Mouse (Mus musculus) erythroid progenitor cell, adult 5-6 weeks (primary cell): ENCODE measurements around the gene Tceanc2. TPM values are rescaled to one million over a fixed set of nuclear protein-coding genes. Genes with fewer than 3 reads are reported as not detected.

ENCODE experiments used
- ATAC-seq: replicated peaks from 2 replicates; pipeline ENCODE4 v1.8.0; 2016; ENCODE audit warnings: moderate number of reproducible peaks, mild to moderate bottlenecking, moderate TSS enrichment, inconsistent platforms; ENCODE audit not compliant: poor library complexity, low FRiP score, severe bottlenecking
- total RNA-seq, 2 experiments: library from RNA; stranded (forward) in 1 of 2; stranded (reverse) in 1 of 2; fragments of 150-400 nt in 1 of 2; fragments of 186-747, 209-891 nt in 1 of 2; gene quantifications; 2 replicates each; pipeline versions ENCODE4 v1.2.3 to v1.2.4; 2015 to 2017; ENCODE audit warnings: low replicate concordance in 2 of 2

Tceanc2 gene
- 13.4 and 14.4 TPM in 2 replicates for total RNA-seq (2015; ENCODE audit: low replicate concordance)
- total RNA-seq (2017; ENCODE audit: low replicate concordance), result 7.6 and 48.4 TPM in 2 replicates

DNA sequence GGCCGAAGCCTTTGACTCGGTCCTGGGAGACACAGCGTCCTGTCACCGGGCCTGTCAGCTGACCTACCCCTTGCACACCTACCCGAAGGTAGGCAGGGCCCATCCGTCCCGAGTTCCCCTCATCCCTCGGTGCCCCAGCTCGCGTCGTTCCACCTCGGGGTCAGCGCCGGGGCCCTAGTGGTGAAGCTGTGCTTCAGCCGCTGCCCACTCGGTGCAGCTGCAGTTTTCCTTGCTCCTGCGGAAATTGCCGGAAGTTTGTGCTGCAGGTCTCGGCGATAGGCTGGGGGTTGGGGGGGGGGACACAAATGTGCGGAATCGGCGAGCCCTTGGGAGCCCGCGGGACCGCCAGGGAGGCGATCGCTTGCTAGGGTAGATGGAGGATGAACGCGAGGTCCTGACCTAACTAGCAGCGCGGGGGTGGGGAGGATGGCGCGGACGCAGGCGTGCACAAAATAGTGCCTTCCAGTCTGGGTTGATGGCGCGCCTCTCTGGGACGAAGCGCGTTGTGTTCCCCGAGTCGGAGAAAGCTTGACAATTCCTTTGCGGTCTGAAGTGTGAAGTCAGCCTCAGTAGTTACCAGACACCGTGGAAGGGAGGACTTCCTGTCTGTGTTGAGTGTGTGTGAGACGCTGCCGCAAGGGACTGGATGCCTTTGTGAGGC lies at the start of gene Tceanc2:
TSS of gene Tceanc2 (minus strand) at position 287 of the 661 bp plus-strand sequence.
- peak; percentile 62 for ATAC-seq

DNA sequence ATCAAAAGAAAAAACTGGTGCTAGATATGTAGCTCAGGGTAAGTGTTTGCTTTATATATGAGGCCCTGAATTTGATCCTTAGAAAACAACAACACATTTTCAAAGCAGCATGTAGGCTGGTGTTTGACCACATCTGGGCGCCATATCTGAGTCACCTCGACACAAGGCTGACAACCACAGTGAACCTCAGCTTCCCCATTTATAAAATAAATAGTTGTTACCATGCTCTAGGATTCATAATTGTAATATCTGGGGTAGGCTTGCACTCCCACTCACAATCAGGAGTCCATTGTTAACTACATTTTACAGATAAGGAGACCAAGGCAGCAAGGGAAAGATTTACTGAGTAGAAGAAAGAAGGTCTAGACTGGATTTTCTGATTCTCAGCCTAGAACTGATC lies 47.4 kb upstream of the Tceanc2 start:
- no peak for ATAC-seq

DNA sequence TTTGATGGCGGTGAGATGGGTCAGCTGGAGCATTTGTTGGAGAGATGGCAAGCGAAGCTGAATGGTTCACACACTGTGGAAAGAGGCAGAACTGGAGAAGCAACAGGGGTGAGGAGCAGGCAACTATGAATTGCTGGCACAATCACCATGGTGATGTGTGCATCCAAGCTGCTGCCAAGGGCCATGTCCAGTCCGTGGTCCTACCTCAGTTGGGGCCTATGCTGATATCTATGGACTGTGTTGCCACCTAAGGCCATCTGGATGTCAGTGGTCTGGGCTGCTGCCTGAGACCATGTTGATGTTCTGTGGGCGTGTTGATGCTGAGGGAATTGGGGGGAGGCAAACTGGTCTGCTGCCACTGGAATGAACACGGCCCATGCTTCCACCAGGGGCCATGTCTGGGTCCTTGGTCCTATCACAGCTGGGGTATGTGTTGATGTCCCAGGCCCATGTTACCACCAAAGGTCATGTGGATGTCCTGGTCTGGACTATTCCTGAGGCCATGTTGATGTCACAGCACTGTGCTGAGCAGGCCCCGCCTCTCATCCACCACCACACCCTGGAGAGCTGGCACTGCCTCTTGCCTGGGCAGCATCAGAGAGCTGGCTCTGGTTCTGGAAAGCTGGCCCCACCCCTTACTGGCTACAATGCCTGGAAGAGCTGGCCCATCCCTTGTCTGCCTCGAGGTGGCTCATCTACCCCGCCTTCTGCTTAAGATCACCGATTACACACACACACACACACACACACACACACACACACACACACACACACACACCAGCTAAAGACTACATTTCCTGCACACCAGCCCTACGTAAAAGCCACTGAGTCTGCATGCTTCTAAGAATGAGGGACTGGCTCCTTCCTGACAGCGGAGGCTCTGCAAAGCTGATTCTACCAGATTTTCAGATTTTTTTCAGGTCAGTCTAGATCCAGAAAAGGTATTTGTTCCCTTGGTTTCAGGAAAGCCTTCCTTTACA lies 44.6 kb upstream of the Tceanc2 start:
- peak; percentile 96 for ATAC-seq

DNA sequence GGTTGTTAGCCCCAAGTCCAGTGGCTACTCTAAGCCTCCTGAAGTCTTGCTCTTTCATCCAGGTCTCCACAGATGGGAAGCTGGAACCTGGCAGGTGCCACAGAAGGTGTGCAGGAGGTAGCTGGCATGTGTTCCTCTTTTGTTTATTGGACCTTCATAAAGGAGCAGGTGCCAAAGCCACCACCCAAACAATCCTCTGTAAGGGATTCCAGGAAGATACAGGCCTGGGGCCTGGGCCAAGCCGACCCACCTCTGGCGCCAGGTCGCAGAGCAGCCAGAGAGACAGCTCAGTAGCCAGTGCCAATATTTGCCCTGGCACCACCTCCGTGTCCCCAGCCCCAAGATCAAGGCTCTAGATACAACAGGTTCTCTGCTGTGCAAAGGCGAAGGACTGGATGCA lies 42.6 kb upstream of the Tceanc2 start:
- no peak for ATAC-seq

DNA sequence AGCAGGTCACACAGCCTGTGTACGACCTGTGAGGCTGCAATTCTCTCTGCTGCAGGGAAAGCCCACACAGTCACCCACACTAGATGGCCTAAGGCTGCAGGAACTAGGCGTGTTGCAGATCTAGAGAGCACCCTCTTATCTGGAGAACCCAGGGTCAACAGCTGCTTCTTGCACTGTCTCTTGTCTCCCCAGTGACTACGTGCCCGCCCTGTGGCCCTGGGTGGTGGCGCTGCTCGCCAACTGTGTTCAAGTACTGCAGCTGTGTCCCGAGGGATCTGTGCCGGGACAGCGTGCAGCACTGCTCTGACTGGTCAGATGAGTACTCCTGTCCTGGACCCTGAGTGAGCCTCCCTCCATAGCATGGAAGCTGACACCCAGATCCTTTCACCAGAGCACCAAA lies 38.7 kb upstream of the Tceanc2 start:
- ATAC-seq, result peak; percentile 93

DNA sequence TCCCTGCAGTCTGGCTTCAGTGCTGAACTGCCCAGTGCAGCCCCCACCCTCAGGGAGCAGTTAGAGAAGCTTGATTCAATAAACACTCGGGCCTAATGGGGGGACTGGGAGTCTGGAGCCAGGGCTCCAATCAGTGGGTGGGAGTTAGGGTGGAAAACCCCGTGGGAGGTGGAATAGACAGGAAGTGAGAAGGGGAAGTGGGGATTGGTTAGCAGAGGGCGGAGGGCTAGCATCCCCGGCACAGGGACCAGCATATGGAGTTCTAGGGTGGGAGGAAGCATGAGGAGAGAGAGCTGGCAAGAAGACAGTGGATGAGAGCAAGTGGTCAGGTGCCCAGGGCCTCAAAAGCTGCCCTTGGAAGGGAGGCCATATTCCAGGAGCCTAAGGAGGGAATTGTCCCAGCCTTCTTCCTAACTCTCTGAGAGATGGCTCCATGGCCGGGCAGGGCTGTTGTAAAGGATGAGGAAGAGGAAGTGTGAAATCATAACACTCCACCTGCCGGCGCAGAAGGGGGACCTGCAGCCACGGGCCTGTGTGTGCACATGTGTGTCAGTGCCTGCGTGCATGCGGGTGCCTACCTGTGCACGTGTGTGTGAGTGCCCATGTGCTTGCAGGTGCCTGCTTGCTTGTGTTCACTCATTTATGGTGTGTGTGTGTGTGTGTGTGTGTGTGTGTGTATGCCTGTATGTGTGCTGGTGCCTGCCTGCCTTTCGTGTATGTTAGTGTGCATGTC lies 34.5 kb upstream of the Tceanc2 start:
- no peak for ATAC-seq

DNA sequence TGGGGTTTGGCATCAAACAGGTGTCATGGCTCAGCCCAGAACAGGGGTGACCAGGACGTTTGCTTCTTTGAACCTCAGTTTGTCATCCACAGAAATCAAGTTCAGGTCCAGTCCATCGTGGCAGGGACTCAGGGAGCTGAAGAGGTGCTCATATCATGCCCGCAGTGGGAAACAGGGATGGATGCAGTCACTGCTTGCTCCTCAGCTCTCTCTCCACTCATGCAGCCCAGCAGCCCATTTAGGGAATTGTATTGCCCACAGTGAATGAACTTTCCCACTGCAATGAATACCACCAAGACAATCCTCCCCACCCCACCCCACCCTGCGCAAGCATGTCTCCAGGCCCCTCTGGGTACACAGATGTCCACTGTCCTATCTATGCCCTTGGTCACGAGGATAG lies 33.0 kb upstream of the Tceanc2 start:
- no peak for ATAC-seq

DNA sequence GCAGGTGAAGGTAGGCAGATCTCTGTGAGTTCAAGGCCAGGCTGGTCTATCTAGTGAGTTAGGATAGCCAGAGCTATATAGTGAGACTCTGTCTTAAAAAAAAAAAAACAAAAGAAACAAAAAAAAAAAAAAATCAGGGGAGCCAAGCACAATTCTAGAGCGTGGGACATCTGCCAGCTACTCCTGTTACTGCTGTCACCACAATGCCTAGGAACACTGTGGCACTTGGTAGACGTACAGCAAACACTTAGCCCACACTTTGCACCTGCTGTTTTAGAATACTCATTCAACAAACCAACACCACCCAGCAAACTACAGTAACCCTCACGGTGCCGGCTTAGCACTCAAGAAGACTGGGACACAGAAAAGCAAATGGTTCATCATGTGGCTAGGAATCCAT lies 32.5 kb upstream of the Tceanc2 start:
- no peak for ATAC-seq

DNA sequence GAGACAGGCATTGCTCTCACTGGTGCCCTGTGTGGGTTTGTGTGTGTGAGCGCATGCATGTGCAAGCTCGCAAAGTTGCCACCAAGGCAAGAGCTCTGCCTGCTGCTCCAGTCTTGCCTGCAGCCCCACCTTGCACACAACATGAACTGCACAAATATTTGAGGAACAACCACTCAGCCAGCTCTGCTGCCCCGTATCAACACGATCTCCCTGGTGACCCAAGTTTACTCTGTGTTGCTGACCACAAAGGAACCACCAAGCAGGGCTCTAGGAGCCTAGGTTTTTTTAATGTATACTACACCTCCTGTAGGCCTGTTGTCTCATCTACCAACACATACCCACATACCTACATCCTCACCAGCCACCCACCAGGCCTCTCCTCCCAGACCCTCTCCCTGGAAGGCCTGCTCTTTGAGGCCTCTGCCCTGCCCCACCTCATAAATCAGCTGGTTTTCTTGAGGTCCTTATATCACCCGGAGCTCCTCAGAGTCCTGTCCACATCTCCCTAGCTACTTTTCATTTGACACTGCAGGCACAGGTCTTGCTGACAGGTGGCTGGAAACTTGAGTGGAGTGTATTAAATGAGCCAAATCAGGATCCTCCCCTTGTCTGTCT lies 31.7 kb upstream of the Tceanc2 start:
- ATAC-seq, result no peak

DNA sequence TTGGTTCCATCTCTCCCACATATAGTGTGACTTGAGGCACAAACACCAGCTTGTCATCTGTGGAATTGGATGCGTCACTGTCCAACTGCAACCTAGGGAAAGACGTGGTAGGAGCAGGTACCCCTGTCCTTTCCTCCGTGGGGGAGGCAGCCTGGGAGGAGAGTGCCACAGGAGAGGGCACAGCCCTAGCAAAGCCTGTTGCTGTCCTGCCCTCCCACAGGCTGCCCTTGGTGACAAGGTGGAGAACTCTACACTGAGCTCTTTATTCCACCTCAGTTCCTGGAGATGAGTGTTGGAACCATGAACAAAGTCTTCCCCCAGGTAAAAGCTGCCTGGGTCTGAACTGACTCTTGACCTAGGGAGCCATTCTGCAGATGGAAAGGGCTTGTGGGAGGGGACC lies 30.0 kb upstream of the Tceanc2 start, which contains the start of gene Ldlrad1:
TSS of gene Ldlrad1 (plus strand) at position 301 of the 400 bp plus-strand sequence.
- no peak for ATAC-seq

DNA sequence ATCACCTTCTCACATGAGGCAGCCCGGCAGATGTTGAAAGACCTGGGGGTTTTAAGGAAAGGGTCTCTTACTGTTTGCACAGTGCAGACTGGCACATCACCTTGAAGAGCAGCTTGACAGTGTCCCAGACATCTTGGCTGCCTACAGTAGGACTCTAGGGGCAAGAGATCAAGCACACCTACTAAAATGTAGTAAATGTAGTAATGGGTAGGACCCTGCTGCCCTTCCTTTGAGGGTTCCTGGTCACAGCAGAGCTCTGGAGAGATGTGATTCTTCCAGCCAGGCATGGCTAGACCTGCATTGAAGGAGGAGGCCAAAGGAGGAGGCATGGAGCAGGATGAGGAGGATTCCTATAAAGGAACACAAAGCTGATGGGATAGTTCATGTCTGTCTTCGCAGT lies 28.1 kb upstream of the Tceanc2 start:
- ATAC-seq, result no peak

DNA sequence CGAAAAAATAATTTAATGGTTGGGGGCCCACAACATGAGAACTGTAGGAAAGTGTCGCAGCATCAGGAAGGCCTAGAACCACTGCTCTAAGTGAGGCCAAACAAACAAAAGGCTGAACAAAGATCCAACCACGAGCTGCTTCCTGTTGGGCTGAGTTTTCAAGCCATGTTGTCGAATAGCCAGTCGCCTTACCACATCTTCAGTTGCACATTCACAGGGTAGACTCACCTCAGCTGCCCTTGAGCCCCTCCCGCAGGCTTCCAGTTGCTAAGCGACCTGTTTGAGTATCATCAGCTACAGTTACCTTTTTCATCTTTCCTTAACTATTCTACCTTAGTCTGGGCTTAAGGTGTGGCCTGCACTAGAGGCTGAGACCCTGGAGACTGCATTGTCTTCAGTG lies 24.1 kb upstream of the Tceanc2 start:
- ATAC-seq, result no peak

DNA sequence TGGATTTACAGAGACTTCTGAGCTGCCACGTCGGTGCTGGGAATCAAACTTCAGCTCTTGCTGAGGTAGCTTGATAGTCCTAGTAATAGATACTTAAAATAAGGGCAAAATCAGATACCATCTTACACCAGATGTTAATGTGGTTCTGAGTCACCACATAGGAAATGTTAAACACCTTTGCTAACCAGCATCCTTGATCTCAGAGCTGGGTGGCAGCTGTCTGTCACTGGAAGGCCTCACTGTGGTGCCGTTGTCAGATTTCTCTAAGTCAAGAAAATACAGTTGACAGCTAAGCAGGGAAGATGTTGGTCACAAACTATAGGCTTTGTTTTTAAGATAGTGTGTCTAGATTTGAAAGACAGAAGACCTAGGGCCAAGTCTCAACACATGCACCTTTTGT lies 22.9 kb upstream of the Tceanc2 start:
- no peak for ATAC-seq

DNA sequence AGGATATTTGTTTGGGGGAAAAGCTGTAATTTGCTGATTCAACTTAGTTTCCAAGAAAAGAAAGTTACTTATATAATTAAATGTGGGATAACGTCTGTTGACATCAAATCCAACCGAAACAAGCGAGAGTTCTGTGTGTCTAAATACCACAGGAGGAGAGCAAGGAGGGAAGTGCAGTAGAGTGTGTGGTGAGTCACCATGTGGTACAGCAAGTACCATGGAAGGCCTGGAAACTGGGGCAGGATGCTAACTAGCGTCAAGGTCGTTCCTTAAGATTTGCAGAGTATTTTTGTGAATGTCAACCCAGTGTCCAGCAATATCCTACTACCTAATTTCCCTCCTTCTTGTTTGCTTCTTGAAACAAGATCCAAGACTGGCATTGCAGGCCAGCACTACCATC lies 19.2 kb upstream of the Tceanc2 start:
- ATAC-seq, result no peak

DNA sequence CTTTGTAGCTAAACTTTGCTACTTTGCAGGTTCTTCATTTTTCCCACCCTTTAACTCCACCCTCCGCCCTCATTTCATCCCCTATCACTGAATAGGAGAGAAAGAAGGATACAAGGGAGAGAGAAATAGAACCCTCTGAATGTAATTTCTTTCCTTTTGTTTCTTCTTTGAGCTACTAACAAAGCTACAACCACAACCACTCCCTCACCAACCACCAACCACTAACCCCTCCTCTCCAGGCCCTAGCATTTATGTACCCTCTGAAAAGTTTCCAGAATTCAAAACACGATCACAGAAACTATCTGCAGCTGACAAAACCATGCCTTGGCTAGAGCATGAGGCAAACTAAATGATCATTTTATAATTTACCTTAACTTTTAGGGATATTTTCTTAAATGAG lies 17.5 kb upstream of the Tceanc2 start:
- no peak for ATAC-seq

DNA sequence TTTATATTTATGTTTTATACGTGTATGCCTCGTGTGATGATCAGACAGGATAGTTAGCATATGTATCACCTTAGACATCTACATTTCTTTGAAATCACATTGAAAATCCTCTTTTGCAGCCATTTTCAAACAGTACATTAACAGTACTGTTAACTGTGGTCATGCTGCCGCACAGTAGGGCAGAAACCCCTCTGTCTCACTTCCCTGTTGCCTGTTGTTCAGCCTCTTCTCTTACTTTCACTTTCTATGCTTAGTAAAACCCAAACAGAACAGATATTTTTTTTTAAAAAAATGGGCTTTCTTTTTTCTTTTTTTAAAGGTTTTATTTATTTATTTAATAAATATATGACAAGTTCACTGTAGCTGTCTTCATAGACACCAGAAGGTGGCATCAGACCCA lies 14.9 kb upstream of the Tceanc2 start:
- ATAC-seq, result no peak

DNA sequence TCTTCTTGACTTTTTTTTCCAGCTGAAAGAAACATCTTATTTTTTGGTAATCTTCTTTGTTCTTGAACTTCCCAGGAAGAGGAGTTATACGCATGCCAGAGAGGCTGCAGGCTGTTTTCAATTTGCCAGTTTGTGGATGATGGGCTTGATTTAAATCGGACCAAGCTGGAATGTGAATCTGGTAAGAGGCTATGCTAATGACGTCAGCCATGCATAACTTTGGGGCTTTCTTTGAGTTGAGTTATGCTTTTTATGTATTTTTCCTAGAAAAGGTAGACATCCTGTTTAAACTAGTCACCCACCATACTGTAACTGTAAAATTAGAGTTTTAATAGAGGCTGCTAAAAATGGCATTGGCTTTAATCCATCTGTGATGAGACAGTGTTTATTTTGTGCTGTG lies 6.8 kb upstream of the Tceanc2 start:
- ATAC-seq, result no peak

DNA sequence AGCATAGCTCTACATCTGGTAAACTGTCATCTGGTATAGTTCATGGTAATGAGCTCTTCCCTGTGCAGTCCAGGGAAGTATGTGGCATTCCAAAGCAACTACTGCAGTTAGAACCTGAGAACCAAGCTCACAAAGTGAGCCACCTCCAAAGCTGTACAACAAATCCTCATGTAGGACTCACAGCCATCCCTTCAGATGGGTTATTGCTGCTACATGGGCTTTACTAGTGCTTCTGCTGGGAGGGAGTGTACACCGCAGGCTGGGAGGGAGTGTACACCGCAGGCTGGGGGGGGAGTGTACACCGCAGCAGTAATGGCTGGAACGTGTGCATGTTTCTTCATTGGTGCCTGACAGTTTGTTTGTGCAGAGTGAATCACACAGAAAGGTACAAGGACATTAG lies 4.3 kb upstream of the Tceanc2 start:
- no peak for ATAC-seq

DNA sequence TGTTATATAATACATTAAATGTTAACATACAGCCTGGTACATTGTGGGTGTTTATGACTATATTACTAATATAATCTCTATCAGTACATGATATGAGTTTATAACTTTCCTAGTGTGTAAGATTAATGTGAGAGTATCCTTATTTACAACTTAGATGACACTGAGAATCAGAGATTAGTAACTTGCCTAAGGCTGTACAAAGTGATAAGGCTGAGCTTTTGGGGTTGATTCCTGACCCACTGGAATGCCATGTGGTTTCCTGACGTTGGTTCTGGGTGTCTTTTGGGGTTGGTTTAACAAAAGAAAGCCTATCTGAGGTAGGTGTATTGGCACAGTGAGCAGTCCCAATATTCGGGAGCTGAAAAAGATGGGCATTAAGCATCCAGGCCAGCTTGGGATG lies 3.9 kb upstream of the Tceanc2 start:
- ATAC-seq, result no peak

DNA sequence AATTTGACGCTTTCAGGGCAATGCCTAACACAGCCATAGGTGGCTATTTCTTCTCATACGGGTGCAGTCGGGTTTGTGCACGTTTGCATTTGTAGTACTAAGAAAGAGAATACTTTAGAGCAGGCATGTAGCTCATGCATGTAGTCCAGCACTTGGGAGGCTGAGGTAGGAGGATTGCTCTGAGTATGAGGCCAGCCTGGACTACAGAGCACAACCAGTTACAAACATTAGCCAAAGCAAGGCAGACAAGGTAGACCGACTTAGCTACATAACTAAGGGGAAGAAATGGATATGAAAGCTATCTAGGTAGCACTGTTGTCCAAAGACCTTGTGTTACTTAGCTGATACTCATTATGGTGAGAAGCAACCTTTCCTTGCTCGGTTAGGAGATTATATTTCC lies 3.0 kb upstream of the Tceanc2 start:
- ATAC-seq, result no peak
